Mouse (Mus musculus) testis, adult 2 months (tissue): ENCODE results near the gene Fstl3. TPM values are rescaled to one million over a fixed set of nuclear protein-coding genes. Genes with fewer than 3 reads are reported as not detected.

Experiments used
- H3K27ac ChIP-seq: fragments of 200-500 bp; 2 replicates; pipeline ENCODE4 v1.5.1; 2012; ENCODE audit warnings: low read depth, low read length; ENCODE audit not compliant: control insufficient read depth, insufficient read depth
- H3K27me3 ChIP-seq: fragments of 200-500 bp; 2 replicates; pipeline ENCODE4 v1.6.1; 2012; ENCODE audit warnings: mild to moderate bottlenecking, low read length, moderate library complexity; ENCODE audit not compliant: control insufficient read depth, insufficient read depth
- H3K36me3 ChIP-seq: fragments of 200-500 bp; 2 replicates; pipeline ENCODE4 v1.6.1; 2012; ENCODE audit warnings: mild to moderate bottlenecking, low read length; ENCODE audit not compliant: control insufficient read depth, insufficient read depth
- H3K4me1 ChIP-seq: fragments of 200-500 bp; 2 replicates; pipeline ENCODE4 v1.6.1; 2012; ENCODE audit warnings: low read length; ENCODE audit not compliant: control insufficient read depth, insufficient read depth
- H3K4me3 ChIP-seq: fragments of 200-500 bp; 2 replicates; pipeline ENCODE4 v1.5.1; 2012; ENCODE audit warnings: low read depth, mild to moderate bottlenecking, low read length, moderate library complexity, mixed read lengths; ENCODE audit not compliant: control insufficient read depth
- POLR2A ChIP-seq: fragments of 200-500 bp; IDR thresholded peaks from 2 replicates; pipeline ENCODE4 v1.6.1; 2012; ENCODE audit warnings: low read depth, mild to moderate bottlenecking, inconsistent platforms, low read length, moderate library complexity; ENCODE audit not compliant: control insufficient read depth
- polyA plus RNA-seq: library from polyadenylated mRNA; depleted of rRNA; stranded (reverse); fragments of >200 nt; gene quantifications from 2 replicates; pipeline ENCODE4 v1.2.3, GENCODE M21; 2012; rRNA removed

Gene Fstl3
- polyA plus RNA-seq, 1 experiment = 16.1 TPM

- Histone ChIP-seq H3K27ac (no peak overlapping the region), H3K4me3 (no peak overlapping the region), H3K4me1 (no peaks in the 10 kb centered on the region), H3K27me3 (no peaks in the 10 kb centered on the region), H3K36me3 (no peaks in the 10 kb centered on the region)
- no peak for TF ChIP-seq POLR2A
Measured at GRCm38 (mm10) chr10:79831583-79831982, 54.5 kb downstream of the Fstl3 start.

Other genes with a start within 250 kb of the Fstl3 start
- gene Plpp2, start 243.5 kb upstream of the Fstl3 start, polyA plus RNA-seq = 4.1 and 5.1 TPM in 2 replicates
- 25.1 and 28.0 TPM in 2 replicates for gene Mier2, start 222.1 kb upstream of the Fstl3 start, polyA plus RNA-seq
- 407 and 425 TPM in 2 replicates for gene Theg, start 189.9 kb upstream of the Fstl3 start, polyA plus RNA-seq
- gene C2cd4c, start 163.2 kb upstream of the Fstl3 start, polyA plus RNA-seq = 0.91 and 1.5 TPM in 2 replicates
- gene Shc2, start 139.4 kb upstream of the Fstl3 start, polyA plus RNA-seq = 4.5 and 5.8 TPM in 2 replicates
- gene Odf3l2, start 131.5 kb upstream of the Fstl3 start, polyA plus RNA-seq = not detected in 2 replicates
- gene Madcam1, start 112.7 kb upstream of the Fstl3 start, polyA plus RNA-seq = not detected in 2 replicates
- 33.9 and 36.7 TPM in 2 replicates for gene Tpgs1, start 107.9 kb upstream of the Fstl3 start, polyA plus RNA-seq
- gene Cdc34, start 95.1 kb upstream of the Fstl3 start, polyA plus RNA-seq = 855 and 952 TPM in 2 replicates
- gene Gzmm, start 88.3 kb upstream of the Fstl3 start, polyA plus RNA-seq = 0.33 and 0.52 TPM in 2 replicates
- gene Bsg, start 72.8 kb upstream of the Fstl3 start, polyA plus RNA-seq = 849 and 920 TPM in 2 replicates
- 0.69 and 0.88 TPM in 2 replicates for gene Hcn2, start 60.6 kb upstream of the Fstl3 start, polyA plus RNA-seq
- gene Polrmt, start 30.7 kb upstream of the Fstl3 start, polyA plus RNA-seq = 30.6 and 32.5 TPM in 2 replicates
- 0.28 and 0.53 TPM in 2 replicates for gene Fgf22, start 22.2 kb upstream of the Fstl3 start, polyA plus RNA-seq
- gene Rnf126, start 10.3 kb upstream of the Fstl3 start, polyA plus RNA-seq = 989 and 1,153 TPM in 2 replicates
- 0.11 TPM in 1 of 2 replicates, not detected in the other for gene Prss57, start 13.7 kb downstream of the Fstl3 start, polyA plus RNA-seq
- 8.1 and 9.1 TPM in 2 replicates for gene Palm, start 16.3 kb downstream of the Fstl3 start, polyA plus RNA-seq
- gene Misp, start 43.7 kb downstream of the Fstl3 start, polyA plus RNA-seq = 0.27 and 0.36 TPM in 2 replicates
- 125 and 126 TPM in 2 replicates for gene Ptbp1, start 77.2 kb downstream of the Fstl3 start, polyA plus RNA-seq
- gene Prtn3, start 97.2 kb downstream of the Fstl3 start, polyA plus RNA-seq = 0.72 and 0.90 TPM in 2 replicates
- 1.6 and 2.7 TPM in 2 replicates for gene Plppr3, start 97.4 kb downstream of the Fstl3 start, polyA plus RNA-seq
- 0.11 and 0.22 TPM in 2 replicates for gene Elane, start 109.0 kb downstream of the Fstl3 start, polyA plus RNA-seq
- gene Cfd, start 113.6 kb downstream of the Fstl3 start, polyA plus RNA-seq = 18.0 and 33.8 TPM in 2 replicates
- gene Med16, start 131.7 kb downstream of the Fstl3 start, polyA plus RNA-seq = 163 and 181 TPM in 2 replicates
- gene Gm26602, start 133.6 kb downstream of the Fstl3 start, polyA plus RNA-seq = not detected in 2 replicates
- gene Kiss1r, start 139.7 kb downstream of the Fstl3 start, polyA plus RNA-seq = 0.75 and 0.99 TPM in 2 replicates
- 15.0 and 15.2 TPM in 2 replicates for gene R3hdm4, start 143.9 kb downstream of the Fstl3 start, polyA plus RNA-seq
- 59.5 and 65.0 TPM in 2 replicates for gene Arid3a, start 149.8 kb downstream of the Fstl3 start, polyA plus RNA-seq
- gene Wdr18, start 182.9 kb downstream of the Fstl3 start, polyA plus RNA-seq = 33.9 and 36.5 TPM in 2 replicates
- 17.4 and 18.9 TPM in 2 replicates for gene Grin3b, start 193.4 kb downstream of the Fstl3 start, polyA plus RNA-seq
- 202 and 209 TPM in 2 replicates for gene Tmem259, start 207.1 kb downstream of the Fstl3 start, polyA plus RNA-seq
- 4.4 and 6.8 TPM in 2 replicates for gene Cnn2, start 211.3 kb downstream of the Fstl3 start, polyA plus RNA-seq
- gene Abca7, start 219.2 kb downstream of the Fstl3 start, polyA plus RNA-seq = 2.2 and 2.3 TPM in 2 replicates
- 2.1 and 3.4 TPM in 2 replicates for gene Arhgap45, start 239.4 kb downstream of the Fstl3 start, polyA plus RNA-seq